Mouse (Mus musculus): ENCODE measurements around the gene 6030408B16Rik. TPM values are rescaled to one million over a fixed set of nuclear protein-coding genes. Genes with fewer than 3 reads are reported as not detected.

Gene 6030408B16Rik
- polyA plus RNA-seq, 1 experiment from 2014 or later: 23.9 TPM

GRCm38 (mm10) chr15:101295616-101296015 is 2.6 kb downstream of the 6030408B16Rik start:
- 0 out of 2 replicates have a peak overlapping the region, but pooled peaks have one; percentile 55 for H3K4me2 ChIP-seq (replicated peaks; ENCODE audit: low read depth, low read length)
- peaks cover 38% of the 10 kb centered on the region for H3K4me1 ChIP-seq (ENCODE audit: insufficient read depth, low read length)
- no peak overlapping the region for H3K9ac ChIP-seq (replicated peaks; ENCODE audit: low read length)
- peak overlapping the region; percentile 91 for H3K27ac ChIP-seq (ENCODE audit: low read length)
- peaks cover 16% of the 10 kb centered on the region for H3K36me3 ChIP-seq (ENCODE audit: insufficient read depth, low read length)
- H3K9me3 ChIP-seq (ENCODE audit: low read length): no peaks in the 10 kb centered on the region
- no peaks in the 10 kb centered on the region for H3K27me3 ChIP-seq (ENCODE audit: insufficient read depth, low read length)
- WGBS: 87% methylated on average over 10 of the region's 10 CpGs
- H3K4me3 ChIP-seq (ENCODE audit: low read length): no peak overlapping the region
- no peak for ATAC-seq (ENCODE audit: low FRiP score, low TSS enrichment)

- Histone ChIP-seq H3K4me3 (ENCODE audit: low read length) (no peak overlapping the region), H3K27me3 (ENCODE audit: insufficient read depth, low read length) (no peaks in the 10 kb centered on the region), H3K36me3 (ENCODE audit: insufficient read depth, low read length) (peaks cover 11% of the 10 kb centered on the region; the same call in 1 of the 2 replicates), H3K4me1 (ENCODE audit: insufficient read depth, low read length) (peaks cover 38% of the 10 kb centered on the region), H3K9ac (replicated peaks; ENCODE audit: low read length) (no peak overlapping the region), H3K9me3 (ENCODE audit: low read length) (no peaks in the 10 kb centered on the region), H3K4me2 (replicated peaks; ENCODE audit: low read depth, low read length) (no peak overlapping the region), H3K27ac (ENCODE audit: low read length) (peak overlapping the region; percentile 91; the same call in 1 of the 2 replicates)
- no peak for ATAC-seq (ENCODE audit: low FRiP score, low TSS enrichment)
- WGBS: 76% methylated on average over 11 of the region's 11 CpGs
Observed at GRCm38 (mm10) chr15:101296091-101296490, 3.1 kb downstream of the 6030408B16Rik start.

- Histone ChIP-seq H3K4me3 (ENCODE audit: low read length) (no peak overlapping the region), H3K27ac (ENCODE audit: low read length) (no peak overlapping the region), H3K27me3 (ENCODE audit: insufficient read depth, low read length) (no peaks in the 10 kb centered on the region), H3K36me3 (ENCODE audit: insufficient read depth, low read length) (0 out of 2 replicates have a peak, but pooled peaks cover 2% of the 10 kb centered on the region), H3K9ac (replicated peaks; ENCODE audit: low read length) (no peak overlapping the region), H3K4me2 (replicated peaks; ENCODE audit: low read depth, low read length) (peak overlapping the region; percentile 8; the same call in 1 of the 2 replicates), H3K4me1 (ENCODE audit: insufficient read depth, low read length) (peaks cover 35% of the 10 kb centered on the region), H3K9me3 (ENCODE audit: low read length) (no peaks in the 10 kb centered on the region)
- WGBS: 30% methylated on average over 7 of the region's 7 CpGs
- no peak for ATAC-seq (ENCODE audit: low FRiP score, low TSS enrichment)
Observed at GRCm38 (mm10) chr15:101297988-101298387, 5.0 kb downstream of the 6030408B16Rik start.

- no peaks in the 10 kb centered on the region for H3K27me3 ChIP-seq (ENCODE audit: insufficient read depth, low read length)
- 0 out of 2 replicates have a peak, but pooled peaks cover 2% of the 10 kb centered on the region for H3K36me3 ChIP-seq (ENCODE audit: insufficient read depth, low read length)
- H3K9me3 ChIP-seq (ENCODE audit: low read length): no peaks in the 10 kb centered on the region
- H3K27ac ChIP-seq (ENCODE audit: low read length): no peak overlapping the region
- H3K4me1 ChIP-seq (ENCODE audit: insufficient read depth, low read length): peaks cover 30% of the 10 kb centered on the region
- 19% methylated on average over 7 of the region's 7 CpGs for WGBS
- H3K9ac ChIP-seq (replicated peaks; ENCODE audit: low read length): no peak overlapping the region; the same call in 1 of the 2 replicates
- H3K4me3 ChIP-seq (ENCODE audit: low read length): no peak overlapping the region
- ATAC-seq (ENCODE audit: low FRiP score, low TSS enrichment): no peak
- peak overlapping the region; percentile 8; the same call in 1 of the 2 replicates for H3K4me2 ChIP-seq (replicated peaks; ENCODE audit: low read depth, low read length)
Observed at GRCm38 (mm10) chr15:101298550-101298949, 5.5 kb downstream of the 6030408B16Rik start.

- Histone ChIP-seq H3K27me3 (ENCODE audit: insufficient read depth, low read length) (no peaks in the 10 kb centered on the region), H3K9ac (replicated peaks; ENCODE audit: low read length) (no peak overlapping the region), H3K4me2 (replicated peaks; ENCODE audit: low read depth, low read length) (no peak overlapping the region), H3K4me1 (ENCODE audit: insufficient read depth, low read length) (peaks cover 25% of the 10 kb centered on the region), H3K36me3 (ENCODE audit: insufficient read depth, low read length) (0 out of 2 replicates have a peak, but pooled peaks cover 2% of the 10 kb centered on the region), H3K9me3 (ENCODE audit: low read length) (no peaks in the 10 kb centered on the region), H3K4me3 (ENCODE audit: low read length) (no peak overlapping the region), H3K27ac (ENCODE audit: low read length) (no peak overlapping the region)
- WGBS: 76% methylated on average over 14 of the region's 14 CpGs
- ATAC-seq (ENCODE audit: low FRiP score, low TSS enrichment): no peak
Observed at GRCm38 (mm10) chr15:101299480-101299960, 6.5 kb downstream of the 6030408B16Rik start.

- Histone ChIP-seq H3K9me3 (ENCODE audit: low read length) (no peaks in the 10 kb centered on the region), H3K4me3 (ENCODE audit: low read length) (no peak overlapping the region), H3K4me2 (replicated peaks; ENCODE audit: low read depth, low read length) (no peak overlapping the region), H3K4me1 (ENCODE audit: insufficient read depth, low read length) (peaks cover 19% of the 10 kb centered on the region), H3K27me3 (ENCODE audit: insufficient read depth, low read length) (no peaks in the 10 kb centered on the region), H3K27ac (ENCODE audit: low read length) (no peak overlapping the region), H3K36me3 (ENCODE audit: insufficient read depth, low read length) (0 out of 2 replicates have a peak, but pooled peaks cover 2% of the 10 kb centered on the region), H3K9ac (replicated peaks; ENCODE audit: low read length) (no peak overlapping the region)
- 73% methylated on average over 6 of the region's 6 CpGs for WGBS
- ATAC-seq (ENCODE audit: low FRiP score, low TSS enrichment): no peak
Observed at GRCm38 (mm10) chr15:101300128-101300527, 7.1 kb downstream of the 6030408B16Rik start.

GRCm38 (mm10) chr15:101302201-101302600 is 9.2 kb downstream of the 6030408B16Rik start:
- Histone ChIP-seq H3K27ac (ENCODE audit: low read length) (no peak overlapping the region), H3K4me1 (ENCODE audit: insufficient read depth, low read length) (peaks cover 10% of the 10 kb centered on the region)
- 78% methylated on average over 3 of the region's 3 CpGs for WGBS

GRCm38 (mm10) chr15:101303830-101304229 is 10.8 kb downstream of the 6030408B16Rik start:
- WGBS: 58% methylated on average over 4 of the region's 4 CpGs
- ATAC-seq (ENCODE audit: low FRiP score, low TSS enrichment): no peak
- no peak overlapping the region for H3K4me2 ChIP-seq (replicated peaks; ENCODE audit: low read depth, low read length)

More at GRCm38 (mm10) chr15:101302201-101302600, 9.2 kb downstream of the 6030408B16Rik start:
- no peaks in the 10 kb centered on the region for H3K27me3 ChIP-seq (ENCODE audit: insufficient read depth, low read length)
- no peak overlapping the region for H3K4me2 ChIP-seq (replicated peaks; ENCODE audit: low read depth, low read length)
- no peak overlapping the region for H3K4me3 ChIP-seq (ENCODE audit: low read length)
- no peaks in the 10 kb centered on the region for H3K9me3 ChIP-seq (ENCODE audit: low read length)
- H3K9ac ChIP-seq (replicated peaks; ENCODE audit: low read length): no peak overlapping the region
- no peaks in the 10 kb centered on the region for H3K36me3 ChIP-seq (ENCODE audit: insufficient read depth, low read length)
- ATAC-seq (ENCODE audit: low FRiP score, low TSS enrichment): no peak

GRCm38 (mm10) chr15:101306459-101306858 is 13.4 kb downstream of the 6030408B16Rik start:
- no peak for ATAC-seq (ENCODE audit: low FRiP score, low TSS enrichment)
- Histone ChIP-seq H3K9ac (replicated peaks; ENCODE audit: low read length) (no peak overlapping the region), H3K4me1 (ENCODE audit: insufficient read depth, low read length) (peaks cover 10% of the 10 kb centered on the region), H3K4me3 (ENCODE audit: low read length) (no peak overlapping the region), H3K27ac (ENCODE audit: low read length) (no peak overlapping the region), H3K4me2 (replicated peaks; ENCODE audit: low read depth, low read length) (no peak overlapping the region), H3K36me3 (ENCODE audit: insufficient read depth, low read length) (no peaks in the 10 kb centered on the region), H3K9me3 (ENCODE audit: low read length) (no peaks in the 10 kb centered on the region), H3K27me3 (ENCODE audit: insufficient read depth, low read length) (no peaks in the 10 kb centered on the region)
- 92% methylated on average over 4 of the region's 4 CpGs for WGBS

More at GRCm38 (mm10) chr15:101303830-101304229, 10.8 kb downstream of the 6030408B16Rik start:
- no peak overlapping the region for H3K27ac ChIP-seq (ENCODE audit: low read length)
- H3K4me3 ChIP-seq (ENCODE audit: low read length): no peak overlapping the region
- H3K36me3 ChIP-seq (ENCODE audit: insufficient read depth, low read length): no peaks in the 10 kb centered on the region
- peaks cover 2% of the 10 kb centered on the region; the same call in 1 of the 2 replicates for H3K4me1 ChIP-seq (ENCODE audit: insufficient read depth, low read length)
- no peak overlapping the region for H3K9ac ChIP-seq (replicated peaks; ENCODE audit: low read length)
- no peaks in the 10 kb centered on the region for H3K27me3 ChIP-seq (ENCODE audit: insufficient read depth, low read length)
- H3K9me3 ChIP-seq (ENCODE audit: low read length): no peaks in the 10 kb centered on the region

Data from kidney, embryonic 16.5 days (tissue).